Mouse (Mus musculus) olfactory bulb, adult 2 months (tissue): ENCODE results near the gene Kcnn3.

Source experiments
- CTCF ChIP-seq: fragments of 200-500 bp; IDR thresholded peaks from 2 replicates; pipeline ENCODE4 v1.5.1; 2012; ENCODE audit warnings: low read depth, mild to moderate bottlenecking, low read length, moderate library complexity; ENCODE audit not compliant: insufficient read depth
- POLR2A ChIP-seq: fragments of 200-500 bp; IDR thresholded peaks from 2 replicates; pipeline ENCODE4 v1.6.1; 2012; ENCODE audit warnings: mild to moderate bottlenecking, low read depth, low read length, moderate library complexity; ENCODE audit not compliant: insufficient read depth

DNA sequence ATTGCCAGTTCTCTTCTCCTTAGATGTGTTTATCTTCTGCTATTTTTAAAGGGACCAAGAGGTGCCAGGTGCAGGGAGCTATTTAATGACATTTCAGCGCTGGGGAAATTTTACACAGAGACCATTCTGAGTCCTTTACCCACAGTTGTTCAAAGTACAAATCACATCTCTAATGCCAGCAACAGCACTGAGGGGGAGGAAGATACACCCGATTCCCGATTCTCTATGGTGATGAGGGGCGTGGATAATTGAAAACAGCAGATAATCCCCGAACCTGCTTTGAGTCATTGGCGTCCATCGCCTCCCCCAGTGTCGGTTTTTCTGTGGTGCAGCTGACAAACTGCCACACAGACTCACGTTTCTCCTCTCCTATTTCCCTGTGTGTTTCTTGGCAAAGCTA is 11.9 kb upstream of the Kcnn3 start:
- TF ChIP-seq CTCF = no peak
- TF ChIP-seq POLR2A = no peak
